Mouse (Mus musculus) MEL (cell line): ENCODE results near the gene Osgepl1. TPM values are rescaled to one million over a fixed set of nuclear protein-coding genes. Genes with fewer than 3 reads are reported as not detected.
A peak's percentile ranks its signal among the peaks of the same experiment; 100 is the strongest.
"Not testable (repeated sequence)": the region's sequence is repeated elsewhere in the genome, so short reads cannot be mapped to it uniquely, and the experiment has no call there.

ENCODE experiments used
- DNase-seq: peaks from one replicate; pipeline ENCODE4 v3.0.0; 2011; ENCODE audit warnings: low read depth, low spot score
- H3K27ac ChIP-seq: 2 replicates; pipeline ENCODE4 v1.5.1; 2012; ENCODE audit warnings: low read depth, mild to moderate bottlenecking, control low read depth, low read length, moderate library complexity; ENCODE audit not compliant: control insufficient read depth
- H3K27me3 ChIP-seq, 2 experiments: fragments of 150-350 bp in 1 of 2; sonication (generic) in 1 of 2; 2 replicates each; pipeline ENCODE4 v1.6.1; 2012; ENCODE audit warnings: low read length in 2 of 2, mild to moderate bottlenecking in 2 of 2, improper control_type of control experiment in 1 of 2, moderate library complexity in 1 of 2; ENCODE audit not compliant: insufficient read depth in 2 of 2, control insufficient read depth in 1 of 2
- H3K36me3 ChIP-seq, 2 experiments: 2 replicates each; pipeline ENCODE4 v1.6.1; 2012 to 2014; ENCODE audit warnings: low read length in 2 of 2, improper control_type of control experiment in 1 of 2, inconsistent platforms in 1 of 2, mild to moderate bottlenecking in 1 of 2; ENCODE audit not compliant: insufficient read depth in 2 of 2, control insufficient read depth in 1 of 2
- H3K4me1 ChIP-seq, 2 experiments: fragments of 150-350 bp in 1 of 2; sonication (generic) in 1 of 2; 2 replicates each; pipeline ENCODE4 v1.6.1; 2012; ENCODE audit warnings: low read length in 2 of 2, improper control_type of control experiment in 1 of 2, mild to moderate bottlenecking in 1 of 2; ENCODE audit not compliant: insufficient read depth in 2 of 2, control insufficient read depth in 1 of 2
- H3K4me3 ChIP-seq, 2 experiments: fragments of 150-350 bp in 1 of 2; sonication (generic) in 1 of 2; 2 replicates each; pipeline ENCODE4 v1.5.1; 2012; ENCODE audit warnings: low read depth in 2 of 2, low read length in 2 of 2, mild to moderate bottlenecking in 2 of 2, moderate library complexity in 2 of 2, control low read depth in 1 of 2, improper control_type of control experiment in 1 of 2; ENCODE audit not compliant: control insufficient read depth in 1 of 2, insufficient read depth in 1 of 2
- H3K79me2 ChIP-seq: 2 replicates; pipeline ENCODE4 v1.6.1; 2012; ENCODE audit warnings: mild to moderate bottlenecking, low read length, moderate library complexity; ENCODE audit not compliant: control insufficient read depth, poor library complexity, insufficient read depth
- H3K9ac ChIP-seq: 2 replicates; pipeline ENCODE4 v1.6.1; 2012; ENCODE audit warnings: low read depth, mild to moderate bottlenecking, control low read depth, low read length, moderate library complexity; ENCODE audit not compliant: control insufficient read depth, poor library complexity, severe bottlenecking
- H3K9me3 ChIP-seq: fragments of 150-350 bp; sonication (generic); replicated peaks from 2 replicates; pipeline ENCODE4 v1.6.1; 2012; ENCODE audit warnings: mild to moderate bottlenecking, low read length, improper control_type of control experiment, moderate library complexity; ENCODE audit not compliant: insufficient read depth
- CHD1 ChIP-seq: IDR thresholded peaks from 2 replicates; pipeline ENCODE4 v1.6.1; 2012; ENCODE audit warnings: low read depth, mild to moderate bottlenecking, inconsistent platforms, low read length, improper control_type of control experiment
- CHD2 ChIP-seq: IDR thresholded peaks from 2 replicates; pipeline ENCODE4 v1.6.1; 2011; ENCODE audit warnings: low read length, improper control_type of control experiment
- CTCF ChIP-seq, 3 experiments: IDR thresholded peaks in 2 of 3; conservative IDR thresholded peaks in 1 of 3; 2 replicates each; pipeline ENCODE4 v1.5.1; 2011 to 2012; ENCODE audit warnings: low read length in 3 of 3, low read depth in 2 of 3, mild to moderate bottlenecking in 2 of 3, improper control_type of control experiment in 1 of 3, inconsistent platforms in 1 of 3, mixed read lengths in 1 of 3, moderate library complexity in 1 of 3; ENCODE audit not compliant: control insufficient read depth in 1 of 3, insufficient read depth in 1 of 3, poor library complexity in 1 of 3, severe bottlenecking in 1 of 3
- EP300 ChIP-seq, 2 experiments: IDR thresholded peaks; 2 replicates each; pipeline ENCODE4 v1.6.1; 2011; ENCODE audit warnings: improper control_type of control experiment in 2 of 2, low read length in 2 of 2, low read depth in 1 of 2, mild to moderate bottlenecking in 1 of 2
- GABPA ChIP-seq: IDR thresholded peaks from 2 replicates; pipeline ENCODE4 v1.6.1; 2012; ENCODE audit warnings: low read depth, mild to moderate bottlenecking, inconsistent platforms, low read length, improper control_type of control experiment, moderate library complexity
- GATA1 ChIP-seq: IDR thresholded peaks from 2 replicates; pipeline ENCODE4 v1.6.1; 2011; ENCODE audit warnings: low read depth, low read length, improper control_type of control experiment
- JUND ChIP-seq: IDR thresholded peaks from 2 replicates; pipeline ENCODE4 v1.6.1; 2011; ENCODE audit warnings: low read depth, mild to moderate bottlenecking, improper control_type of control experiment, low read length
- MAFK ChIP-seq: IDR thresholded peaks from 2 replicates; pipeline ENCODE4 v1.6.1; 2011; ENCODE audit warnings: low read depth, mild to moderate bottlenecking, low read length, improper control_type of control experiment, borderline replicate concordance
- MAX ChIP-seq: IDR thresholded peaks from 2 replicates; pipeline ENCODE4 v1.6.1; 2011; ENCODE audit warnings: low read length, improper control_type of control experiment
- MAZ ChIP-seq: IDR thresholded peaks from 2 replicates; pipeline ENCODE4 v1.6.1; 2012; ENCODE audit warnings: low read depth, mild to moderate bottlenecking, inconsistent platforms, low read length, improper control_type of control experiment
- MEF2A ChIP-seq: IDR thresholded peaks from 2 replicates; pipeline ENCODE4 v1.6.1; 2014; ENCODE audit warnings: low read depth, mild to moderate bottlenecking, inconsistent platforms, low read length, improper control_type of control experiment; ENCODE audit not compliant: poor library complexity, insufficient replicate concordance, severe bottlenecking; ENCODE audit errors: extremely low read depth
- MXI1 ChIP-seq: IDR thresholded peaks from 2 replicates; pipeline ENCODE4 v1.6.1; 2011; ENCODE audit warnings: mild to moderate bottlenecking, low read depth, low read length, improper control_type of control experiment
- NELFE ChIP-seq: IDR thresholded peaks from 2 replicates; pipeline ENCODE4 v1.6.1; 2011; ENCODE audit warnings: low read depth, low read length, improper control_type of control experiment
- POLR2AphosphoS5 ChIP-seq: IDR thresholded peaks from 2 replicates; pipeline ENCODE4 v1.6.1; 2012; ENCODE audit warnings: low read depth, borderline replicate concordance, mild to moderate bottlenecking, inconsistent platforms, low read length, moderate library complexity, mixed read lengths
- RCOR1 ChIP-seq: IDR thresholded peaks from 2 replicates; pipeline ENCODE4 v1.6.1; 2012; ENCODE audit warnings: low read depth, mild to moderate bottlenecking, inconsistent platforms, low read length, improper control_type of control experiment
- TCF12 ChIP-seq: IDR thresholded peaks from 2 replicates; pipeline ENCODE4 v1.6.1; 2014; ENCODE audit warnings: low read depth, mild to moderate bottlenecking, inconsistent platforms, low read length, improper control_type of control experiment, moderate library complexity
- USF1 ChIP-seq: IDR thresholded peaks from 2 replicates; pipeline ENCODE4 v1.6.1; 2014; ENCODE audit warnings: low read depth, mild to moderate bottlenecking, inconsistent platforms, low read length, improper control_type of control experiment, moderate library complexity
- ZC3H11A ChIP-seq: IDR thresholded peaks from 2 replicates; pipeline ENCODE4 v1.6.1; 2012; ENCODE audit warnings: low read depth, mild to moderate bottlenecking, inconsistent platforms, low read length, improper control_type of control experiment
- polyA plus RNA-seq, 2 experiments: library from polyadenylated mRNA; stranded (reverse) in 1 of 2; unstranded in 1 of 2; fragments of >175 nt in 1 of 2; fragments of >200 nt in 1 of 2; gene quantifications; 2 replicates each; pipeline versions ENCODE4 v1.2.1 to v1.2.4; 2012; ENCODE audit warnings: low replicate concordance in 2 of 2, low read depth in 1 of 2; ENCODE audit not compliant: insufficient read length in 2 of 2, insufficient read depth in 1 of 2, missing spikeins in 1 of 2
- total RNA-seq: library from RNA; depleted of rRNA; stranded (reverse); fragments of 300-350 nt; gene quantifications from 2 replicates; pipeline ENCODE4 v1.2.3, GENCODE M21; 2012

The Osgepl1 gene
- total and polyA plus RNA-seq, 3 experiments: 14.1 to 14.5 TPM; not detected in 1

DNA sequence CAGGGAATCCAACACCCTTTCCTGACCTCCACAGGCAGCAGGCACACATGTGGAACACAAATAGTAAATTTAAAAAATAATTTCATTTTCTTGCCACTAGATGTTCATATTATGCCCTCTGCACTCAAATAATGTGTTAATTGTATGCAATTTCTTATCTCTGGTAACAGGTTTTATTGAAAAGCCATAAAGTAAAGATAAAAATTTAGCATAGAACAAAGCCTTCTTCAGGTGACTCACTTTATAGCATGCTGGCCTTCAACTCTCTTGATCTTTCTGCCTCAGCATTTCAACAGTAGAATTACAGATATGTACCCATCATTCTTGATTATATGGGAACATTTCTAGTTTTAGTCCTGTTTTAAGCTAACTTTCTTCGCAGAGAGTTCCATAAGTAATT is 10.9 kb downstream of the Osgepl1 start:
- no peak overlapping the region for H3K4me3 ChIP-seq
- H3K4me1 ChIP-seq: peaks cover 2 to 27% of the 10 kb centered on the region in 2 experiments; a peak in 2 of 4 replicates
- TF ChIP-seq CHD2: no peak
- no peak for TF ChIP-seq ZC3H11A
- no peak for TF ChIP-seq MXI1
- TF ChIP-seq TCF12: peak; percentile 80
- TF ChIP-seq POLR2AphosphoS5: no peak
- peak; percentile 61 to 69; a peak in 2 of 4 replicates for TF ChIP-seq EP300 (IDR thresholded peaks at IDR 0.05; ENCODE audit: low read depth in 1 of 2, low read length in 2 of 2)
- TF ChIP-seq JUND: no peak
- peak; percentile 57; the same call in 1 of the 2 replicates for TF ChIP-seq GATA1
- TF ChIP-seq, all 39 proteins: peak for 3
- H3K36me3 ChIP-seq: peaks cover 0 to 11% of the 10 kb centered on the region in 2 experiments; a peak in 3 of 4 replicates
- H3K27ac ChIP-seq: peak overlapping the region; percentile 73
- peak; percentile 36 for DNase-seq
- H3K9ac ChIP-seq: no peak overlapping the region
- H3K79me2 ChIP-seq: no peaks in the 10 kb centered on the region
- no peaks in the 10 kb centered on the region for H3K9me3 ChIP-seq
- no peaks in the 10 kb centered on the region for H3K27me3 ChIP-seq

DNA sequence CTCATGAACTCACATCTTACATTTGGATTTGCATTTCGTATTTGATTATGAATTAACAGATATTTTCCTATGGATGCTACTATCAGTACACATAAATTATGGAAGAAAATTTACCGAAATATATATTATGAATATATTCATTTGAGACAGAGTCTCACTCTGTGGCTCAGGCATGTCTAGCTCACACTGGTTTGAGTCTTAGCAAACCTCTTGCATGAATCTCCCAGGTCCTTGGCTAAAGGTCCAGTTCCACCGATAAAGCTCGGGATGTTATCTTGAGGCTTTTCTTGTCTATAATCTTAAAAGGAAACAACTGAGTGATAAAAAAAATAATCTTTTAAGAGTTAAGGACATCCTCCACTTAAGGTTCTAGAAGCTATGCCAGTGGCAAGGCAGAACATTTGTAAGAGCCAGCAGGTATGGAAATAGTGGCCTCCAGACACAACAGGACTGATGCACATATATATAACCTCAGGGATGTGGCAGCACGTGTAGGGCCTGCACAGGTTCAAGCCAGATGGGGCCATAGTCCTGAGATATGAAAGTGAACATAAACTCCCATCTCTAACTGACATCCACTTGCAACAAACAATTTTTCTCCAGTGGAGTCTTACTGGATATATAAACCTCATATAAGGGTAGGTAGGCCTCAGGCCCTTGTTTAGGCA is 11.5 kb downstream of the Osgepl1 start:
- peaks cover 2 to 27% of the 10 kb centered on the region in 2 experiments; a peak in 2 of 4 replicates for H3K4me1 ChIP-seq
- H3K4me3 ChIP-seq: no peak overlapping the region
- no peak for DNase-seq
- H3K27me3 ChIP-seq: no peaks in the 10 kb centered on the region
- H3K9ac ChIP-seq: no peak overlapping the region
- H3K9me3 ChIP-seq: no peaks in the 10 kb centered on the region
- peaks cover 0 to 11% of the 10 kb centered on the region in 2 experiments; a peak in 3 of 4 replicates for H3K36me3 ChIP-seq
- H3K27ac ChIP-seq: no peak overlapping the region
- no peaks in the 10 kb centered on the region for H3K79me2 ChIP-seq
- TF ChIP-seq CTCF (IDR thresholded peaks at IDR 0.05 in 2 of 3, conservative IDR thresholded peaks at IDR 0.05 in 1 of 3; ENCODE audit: control insufficient read depth in 1 of 3, insufficient read depth in 1 of 3, low read depth in 2 of 3, low read length in 3 of 3, poor library complexity in 1 of 3, severe bottlenecking in 1 of 3) (no peak), MAX (no peak), MXI1 (no peak), MAFK (no peak), CHD1 (no peak), ZC3H11A (no peak), USF1 (no peak), MAZ (no peak), MEF2A (no peak), GABPA (no peak), RCOR1 (no peak), NELFE (no peak)

DNA sequence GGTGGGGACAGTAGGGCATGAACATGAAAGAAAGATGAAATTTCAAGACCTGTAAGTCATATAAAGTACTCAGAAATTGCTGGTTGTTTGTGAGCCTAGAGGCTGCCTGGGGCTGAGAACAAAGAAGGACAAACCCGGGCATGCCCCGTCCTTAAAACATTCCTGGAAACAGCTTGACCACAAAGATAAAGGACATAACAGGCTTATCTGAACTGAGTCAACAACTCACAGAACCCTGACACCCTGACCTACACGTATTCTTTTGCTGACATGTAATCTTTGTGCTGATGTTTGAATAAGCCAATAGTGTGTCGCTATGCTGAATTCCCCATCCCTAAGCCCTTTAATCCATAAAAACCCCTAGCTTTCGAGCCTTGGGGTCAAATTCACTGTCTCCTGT is 20.1 kb downstream of the Osgepl1 start:
- not testable (repeated sequence) for H3K27ac ChIP-seq, DNase-seq, H3K36me3 ChIP-seq, H3K27me3 ChIP-seq, H3K79me2 ChIP-seq, H3K4me1 ChIP-seq, H3K4me3 ChIP-seq, H3K9me3 ChIP-seq, H3K9ac ChIP-seq
